Mouse (Mus musculus): ENCODE measurements at regions not wholly inside any gene's neighbourhood (a gene's known extent, or its start where the extent isn't known, plus 50 kb on each side); places are given as distances from the start of the nearest gene placed in this dataset.

DNA sequence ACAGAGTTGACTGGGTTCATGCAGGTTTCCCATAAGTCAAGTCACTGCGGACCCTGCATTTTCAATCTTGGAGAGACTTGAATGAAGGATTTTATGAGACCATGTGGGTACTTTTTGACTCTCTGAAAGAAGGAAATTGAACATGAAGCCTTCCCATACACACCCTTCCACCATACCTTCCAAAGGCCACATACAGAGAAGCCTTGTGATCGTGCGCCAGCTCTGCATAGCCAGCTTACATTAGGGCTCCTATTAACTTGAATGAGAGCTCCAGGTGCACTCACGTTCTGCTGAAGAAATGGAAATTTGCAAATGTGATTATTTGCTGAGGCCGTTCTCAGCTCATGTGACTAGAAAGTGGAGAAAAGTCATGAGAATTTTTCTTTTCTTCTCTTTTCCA lies 349.1 kb upstream of the Slc35b3 start:
- TF ChIP-seq CTCF (IDR thresholded peaks at IDR 0.05; ENCODE audit: borderline replicate concordance, extremely low read depth, insufficient read depth, insufficient read length) (no peak), POLR2A (IDR thresholded peaks at IDR 0.05; ENCODE audit: borderline replicate concordance, extremely low read depth, insufficient read depth, insufficient read length, poor library complexity, severe bottlenecking) (no peak)
